Mouse (Mus musculus) C2C12 (cell line): ENCODE results near the gene Hrk. TPM values are rescaled to one million over a fixed set of nuclear protein-coding genes. Genes with fewer than 3 reads are reported as not detected.

Experiments
- H3K27me3 ChIP-seq: one replicate; pipeline ENCODE4 v1.6.1; 2011; ENCODE audit not compliant: control insufficient read depth, insufficient read depth, insufficient read length
- H3K36me3 ChIP-seq: one replicate; pipeline ENCODE4 v1.6.1; 2011; ENCODE audit not compliant: control insufficient read depth, insufficient read depth
- H3K4me3 ChIP-seq: one replicate; pipeline ENCODE4 v1.5.1; 2011; ENCODE audit warnings: mild to moderate bottlenecking, control low read depth; ENCODE audit not compliant: poor library complexity, insufficient read depth, severe bottlenecking
- H3K79me2 ChIP-seq: one replicate; pipeline ENCODE4 v1.6.1; 2011; ENCODE audit not compliant: control insufficient read depth, insufficient read depth
- H3K79me3 ChIP-seq: one replicate; pipeline ENCODE4 v1.6.1; 2011; ENCODE audit warnings: low read depth, control low read depth
- H3ac ChIP-seq: one replicate; pipeline ENCODE3; 2011; ENCODE audit warnings: low read depth; ENCODE audit not compliant: control insufficient read depth, insufficient read length
- CTCF ChIP-seq: IDR thresholded peaks from one replicate; pipeline ENCODE4 v1.5.1; 2011; ENCODE audit not compliant: control insufficient read depth, insufficient read depth, insufficient read length
- FOSL1 ChIP-seq: IDR thresholded peaks from one replicate; pipeline ENCODE4 v1.8.0; 2011; ENCODE audit warnings: mild to moderate bottlenecking, low read length; ENCODE audit not compliant: poor library complexity, insufficient read depth, severe bottlenecking
- MYOD1 ChIP-seq: IDR thresholded peaks from one replicate; pipeline ENCODE4 v1.6.1; 2011; ENCODE audit warnings: low read depth; ENCODE audit not compliant: control insufficient read depth, insufficient read length
- USF1 ChIP-seq: IDR thresholded peaks from one replicate; pipeline ENCODE4 v1.6.1; 2011; ENCODE audit warnings: low read depth, mild to moderate bottlenecking, control low read depth, moderate library complexity
- polyA plus RNA-seq: library from polyadenylated mRNA; unstranded; fragments of >200 nt; fragmentation: generic; extraction: Trizol; gene quantifications from one replicate; pipeline ENCODE4 v1.2.1, GENCODE M21; 2012; ENCODE audit warnings: missing spikeins

The Hrk gene
- polyA plus RNA-seq, 1 experiment, result not detected

DNA sequence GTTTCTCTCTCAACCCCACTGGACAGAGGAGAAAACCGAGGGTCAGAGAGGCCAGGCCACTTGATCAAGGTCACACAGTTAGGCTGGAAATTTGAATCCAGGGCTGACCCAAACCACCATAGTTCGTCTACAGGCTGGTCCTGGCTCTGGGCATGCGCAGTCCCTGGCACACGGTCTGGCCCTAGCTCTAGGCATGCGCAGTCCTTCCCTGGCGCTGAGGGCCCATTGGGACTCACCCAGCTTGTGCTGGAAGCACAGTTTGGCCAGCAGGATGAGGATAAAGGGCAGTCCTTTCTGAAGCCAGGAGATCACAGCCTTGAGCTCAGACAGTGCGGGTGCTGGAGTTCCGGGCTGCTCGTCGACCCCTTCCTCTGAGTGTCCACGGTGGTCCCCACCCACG, 72.4 kb downstream of the Hrk start:
- TF ChIP-seq USF1, result no peak
- TF ChIP-seq CTCF, result no peak
- no peak for TF ChIP-seq MYOD1
- no peak for TF ChIP-seq FOSL1

More for the DNA sequence above, 72.4 kb downstream of the Hrk start:
- no peak overlapping the region for H3ac ChIP-seq
- no peaks in the 10 kb centered on the region for H3K79me2 ChIP-seq
- H3K79me3 ChIP-seq, result no peaks in the 10 kb centered on the region
- H3K27me3 ChIP-seq, result no peaks in the 10 kb centered on the region
- no peaks in the 10 kb centered on the region for H3K36me3 ChIP-seq
- H3K4me3 ChIP-seq, result no peak overlapping the region

Other genes with a start within 250 kb of the Hrk start
- gene Fbxo21, start 187.9 kb upstream of the Hrk start, polyA plus RNA-seq, result 16.0 TPM
- gene Tesc, start 136.9 kb upstream of the Hrk start, polyA plus RNA-seq, result 0.06 TPM
- gene Fbxw8, start 9.2 kb upstream of the Hrk start, polyA plus RNA-seq, result 72.5 TPM
- gene Rnft2, start 80.5 kb downstream of the Hrk start, polyA plus RNA-seq, result 1.1 TPM
- 5.9 TPM for gene 2410131K14Rik, start 80.6 kb downstream of the Hrk start, polyA plus RNA-seq